In the genomic region with DNA sequence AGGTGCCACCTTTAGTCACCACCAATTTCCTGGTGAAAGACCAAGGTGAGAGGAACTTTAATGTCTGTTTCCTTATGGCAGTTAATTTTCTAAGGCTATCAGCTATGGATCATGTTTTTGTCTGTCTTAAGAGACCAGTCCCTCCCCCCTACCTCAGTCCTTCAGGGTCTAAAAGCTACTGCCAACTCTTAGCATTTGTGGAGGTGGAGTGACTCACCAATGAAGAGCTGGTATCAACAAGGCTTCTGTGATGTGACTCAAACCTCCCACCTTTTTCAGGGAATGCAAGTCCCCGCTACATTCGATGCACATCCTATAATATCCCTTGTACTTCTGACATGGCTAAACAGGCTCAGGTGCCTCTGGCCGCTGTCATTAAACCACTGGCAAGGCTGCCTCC, we compare ENCODE assay signal across 20 mouse cellular contexts. TPM values are rescaled to one million over a fixed set of nuclear protein-coding genes. Genes with fewer than 3 reads are reported as not detected.
"Had no signal": no experiment of that assay in that cellular context is flagged by ENCODE, and none has a peak within 500 bp of the region (broad histone marks: within the 10 kb centered on the region; RNA-seq: fewer than 3 reads in every experiment).

No protein-coding gene starts in this region.

- H3K27me3 ChIP-seq: midbrain, embryonic 13.5 days had no signal

- ATAC-seq: inflammation-experienced regulatory T-cells, adult 6 months; intestine, embryonic 16.5 days; liver, postnatal 0 days; lung, postnatal 0 days; midbrain, embryonic 13.5 days; midbrain, embryonic 16.5 days had no signal

- H3K4me1 ChIP-seq: midbrain, embryonic 13.5 days had no signal

- DNase-seq: kidney, adult 18-20 months; kidney, adult 9 months; kidney, postnatal 14 days; kidney, postnatal 4 days; layer of hippocampus, postnatal 36 days; liver, postnatal 0 days; lung, embryonic 14.5 days; right cerebral cortex, postnatal 4 days; thymus, postnatal 25 days had no signal

- H3K9ac ChIP-seq: liver, embryonic 14.5 days; liver, postnatal 0 days; lung, embryonic 14.5 days; midbrain, embryonic 13.5 days had no signal

- H3K4me2 ChIP-seq: liver, embryonic 11.5 days; lung, embryonic 14.5 days; midbrain, embryonic 13.5 days had no signal

- H3K4me3 ChIP-seq: left cerebral cortex, adult 2 months; midbrain, embryonic 13.5 days had no signal

- H3K9me3 ChIP-seq: midbrain, embryonic 13.5 days had no signal

- H3K27ac ChIP-seq: left cerebral cortex, adult 2 months; liver, embryonic 14.5 days; macrophage; midbrain, embryonic 13.5 days; stomach, postnatal 0 days had no signal

RNA-seq across cellular contexts. Expression of gene Synpo2l, which starts 18.4 kb away (rescaled TPM):
- total RNA-seq: neutrophil, adult 5-6 weeks had no signal
- polyA plus RNA-seq: inflammation-experienced regulatory T-cells, adult 6 months; macrophage had no signal
